Mouse (Mus musculus) ES-E14 (cell line): ENCODE results near the gene Gpkow. TPM values are rescaled to one million over a fixed set of nuclear protein-coding genes. Genes with fewer than 3 reads are reported as not detected.

Source experiments
- DNase-seq: peaks from one replicate; pipeline ENCODE4 v3.0.0-alpha.2; 2013; ENCODE audit warnings: low read depth, low spot score
- H3K27ac ChIP-seq: 2 replicates; pipeline ENCODE4 v1.5.1; 2012; ENCODE audit warnings: low read depth, mild to moderate bottlenecking, low read length, moderate library complexity, mixed read lengths; ENCODE audit not compliant: poor library complexity, insufficient read depth, severe bottlenecking
- H3K36me3 ChIP-seq: 2 replicates; pipeline ENCODE4 v1.6.1; 2012; ENCODE audit warnings: mild to moderate bottlenecking, low read length, moderate library complexity, mixed read lengths; ENCODE audit not compliant: control insufficient read depth, poor library complexity, insufficient read depth, severe bottlenecking
- H3K4me1 ChIP-seq, 2 experiments: fragments of 150-350 bp in 1 of 2; sonication (generic) in 1 of 2; 2 replicates each; pipeline ENCODE4 v1.6.1; 2012; ENCODE audit warnings: low read length in 2 of 2, mild to moderate bottlenecking in 1 of 2, mixed read lengths in 1 of 2; ENCODE audit not compliant: control insufficient read depth in 2 of 2, insufficient read depth in 2 of 2, poor library complexity in 1 of 2
- H3K4me3 ChIP-seq, 2 experiments: fragments of 150-350 bp in 1 of 2; sonication (generic) in 1 of 2; 2 replicates each; pipeline ENCODE4 v1.5.1; 2012; ENCODE audit warnings: low read length in 2 of 2, low read depth in 1 of 2, mild to moderate bottlenecking in 1 of 2, mixed read lengths in 1 of 2; ENCODE audit not compliant: insufficient read depth in 1 of 2, poor library complexity in 1 of 2, severe bottlenecking in 1 of 2
- H3K9ac ChIP-seq: 2 replicates; pipeline ENCODE4 v1.6.1; 2012; ENCODE audit warnings: low read depth, mild to moderate bottlenecking, low read length, mixed read lengths; ENCODE audit not compliant: poor library complexity, insufficient read depth, severe bottlenecking
- H3K9me3 ChIP-seq: fragments of 150-350 bp; sonication (generic); 2 replicates; pipeline ENCODE4 v1.6.1; 2012; ENCODE audit warnings: low read depth, mild to moderate bottlenecking, low read length; ENCODE audit not compliant: control insufficient read depth, insufficient read depth
- CHD2 ChIP-seq: IDR thresholded peaks from 2 replicates; pipeline ENCODE4 v1.6.1; 2014; ENCODE audit warnings: mild to moderate bottlenecking, low read depth, low read length, inconsistent platforms
- HCFC1 ChIP-seq: IDR thresholded peaks from 2 replicates; pipeline ENCODE4 v1.6.1; 2012; ENCODE audit warnings: low read length, inconsistent platforms, borderline replicate concordance; ENCODE audit not compliant: insufficient read depth
- MAFK ChIP-seq: IDR thresholded peaks from 2 replicates; pipeline ENCODE4 v1.6.1; 2014; ENCODE audit warnings: mild to moderate bottlenecking, low read depth, low read length, inconsistent platforms; ENCODE audit not compliant: insufficient read depth
- ZC3H11A ChIP-seq: IDR thresholded peaks from 2 replicates; pipeline ENCODE4 v1.6.1; 2012; ENCODE audit warnings: low read depth, mild to moderate bottlenecking, inconsistent platforms, low read length, borderline replicate concordance
- ZNF384 ChIP-seq: IDR thresholded peaks from 2 replicates; pipeline ENCODE4 v1.6.1; 2012; ENCODE audit warnings: low read depth, low read length, inconsistent platforms
- in situ Hi-C, 2 experiments: fragments of 600-800 bp; cut with MboI; formaldehyde crosslinking; loops; one replicate each; pipeline ENCODE4 v1.15.1; 2025; ENCODE audit warnings: low sequenced_read_pairs in 2 of 2, inconsistent platforms in 1 of 2; ENCODE audit not compliant: unreplicated experiment in 2 of 2
- total RNA-seq: library from RNA; depleted of rRNA; stranded (reverse); fragments of 300-350 nt; gene quantifications from 2 replicates; pipeline ENCODE4 v1.2.3, GENCODE M21; 2012

Gene Gpkow
- total RNA-seq, 1 experiment = 11.5 TPM

- H3K9ac ChIP-seq = peak overlapping the region; percentile 70
- H3K27ac ChIP-seq = peak overlapping the region; percentile 85
- in situ Hi-C loops = no loop called here
- no peak for TF ChIP-seq HCFC1
- no peak for TF ChIP-seq CHD2
- TF ChIP-seq MAFK = no peak
- TF ChIP-seq ZNF384 = no peak
- no peak for TF ChIP-seq ZC3H11A
- peak overlapping the region; percentile 60 to 67; a peak in 3 of 4 replicates for H3K4me3 ChIP-seq
- DNase-seq = peak; percentile 40
- no peaks in the 10 kb centered on the region for H3K9me3 ChIP-seq
- H3K4me1 ChIP-seq = peaks cover 0 to 3% of the 10 kb centered on the region in 2 experiments; a peak in 1 of 4 replicates
- H3K36me3 ChIP-seq = peaks cover 8% of the 10 kb centered on the region
These were observed 23.2 kb upstream of the Gpkow start for GRCm38 (mm10) chrX:7673578-7674281.

- peak overlapping the region; percentile 70 for H3K9ac ChIP-seq
- H3K36me3 ChIP-seq = peaks cover under 1% of the 10 kb centered on the region; the same call in 1 of the 2 replicates
- peak overlapping the region; percentile 85 for H3K27ac ChIP-seq
- TF ChIP-seq ZC3H11A (no peak), CHD2 (no peak), MAFK (no peak), HCFC1 (no peak), ZNF384 (no peak)
- DNase-seq = peak; percentile 40
- peaks cover 0 to 3% of the 10 kb centered on the region in 2 experiments; a peak in 1 of 4 replicates for H3K4me1 ChIP-seq
- no peaks in the 10 kb centered on the region for H3K9me3 ChIP-seq
- in situ Hi-C loops = no loop called here
- peak overlapping the region; percentile 60 to 67 for H3K4me3 ChIP-seq
These were observed 22.5 kb upstream of the Gpkow start for GRCm38 (mm10) chrX:7674284-7675000.

- in situ Hi-C loops = loop anchor here in 1 of 2 experiments (25.0 kb wide), 1 partner anchor 213 kb away; no protein-coding TSS in a partner anchor
- H3K4me3 ChIP-seq = peak overlapping the region; percentile 60 to 67
- H3K27ac ChIP-seq = peak overlapping the region; percentile 85
- H3K4me1 ChIP-seq = peaks cover 0 to 3% of the 10 kb centered on the region in 2 experiments; a peak in 1 of 4 replicates
- TF ChIP-seq ZC3H11A = no peak
- TF ChIP-seq MAFK = no peak
- TF ChIP-seq HCFC1 = no peak
- no peak for TF ChIP-seq ZNF384
- no peak for TF ChIP-seq CHD2
- H3K9ac ChIP-seq = peak overlapping the region; percentile 70
- no peaks in the 10 kb centered on the region for H3K36me3 ChIP-seq
- no peaks in the 10 kb centered on the region for H3K9me3 ChIP-seq
- no peak for DNase-seq
These were observed 21.9 kb upstream of the Gpkow start for GRCm38 (mm10) chrX:7675001-7675380.

GRCm38 (mm10) chrX:7678986-7679385 is 17.9 kb upstream of the Gpkow start:
- TF ChIP-seq ZC3H11A = no peak
- TF ChIP-seq HCFC1 = no peak
- TF ChIP-seq MAFK = no peak
- TF ChIP-seq CHD2 = no peak
- no peak for TF ChIP-seq ZNF384
- no peaks in the 10 kb centered on the region for H3K9me3 ChIP-seq
- in situ Hi-C loops = loop anchor here in 1 of 2 experiments (25.0 kb wide), 1 partner anchor 217 kb away; no protein-coding TSS in a partner anchor
- DNase-seq = no peak
- H3K27ac ChIP-seq = no peak overlapping the region
- H3K36me3 ChIP-seq = no peaks in the 10 kb centered on the region
- no peak overlapping the region for H3K4me3 ChIP-seq
- H3K9ac ChIP-seq = no peak overlapping the region
- 0 out of 4 replicates have a peak, but pooled peaks cover 0 to 2% of the 10 kb centered on the region in 2 experiments for H3K4me1 ChIP-seq
